Mouse (Mus musculus): ENCODE measurements around the gene Cep97. TPM values are rescaled to one million over a fixed set of nuclear protein-coding genes. Genes with fewer than 3 reads are reported as not detected.

The Cep97 gene
- polyA plus RNA-seq, 1 experiment from 2014 or later, result 52.7 TPM

DNA sequence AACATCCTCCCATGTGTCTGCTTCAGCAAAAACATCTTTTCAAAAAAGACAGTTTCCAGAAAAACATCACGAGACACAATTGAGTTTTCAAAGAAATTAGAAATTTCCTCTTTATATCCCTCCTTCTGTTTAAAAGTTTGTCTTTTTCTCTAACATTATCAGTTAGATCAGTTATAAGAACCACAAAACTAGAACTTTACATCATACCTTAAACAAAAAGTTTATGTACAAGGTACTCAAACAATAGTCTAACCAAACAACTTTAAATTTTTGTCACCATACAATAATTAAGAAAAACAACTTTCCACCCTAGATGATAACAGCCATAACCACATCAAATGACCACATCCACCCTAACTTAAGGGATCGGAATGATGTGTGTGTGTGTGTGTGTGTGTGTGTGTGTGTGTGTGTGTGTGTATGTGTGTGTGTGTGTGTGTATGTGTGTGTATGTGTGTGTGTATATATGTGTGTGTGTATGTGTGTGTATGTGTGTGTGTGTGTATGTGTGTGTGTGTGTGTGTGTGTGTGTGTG lies 13.3 kb upstream of the Cep97 start:
- peak; percentile 61 for DNase-seq (ENCODE audit: low spot score)

- no peak for DNase-seq (ENCODE audit: low spot score)
Observed at GRCm38 (mm10) chr16:55947266-55947665, 12.6 kb upstream of the Cep97 start.

DNA sequence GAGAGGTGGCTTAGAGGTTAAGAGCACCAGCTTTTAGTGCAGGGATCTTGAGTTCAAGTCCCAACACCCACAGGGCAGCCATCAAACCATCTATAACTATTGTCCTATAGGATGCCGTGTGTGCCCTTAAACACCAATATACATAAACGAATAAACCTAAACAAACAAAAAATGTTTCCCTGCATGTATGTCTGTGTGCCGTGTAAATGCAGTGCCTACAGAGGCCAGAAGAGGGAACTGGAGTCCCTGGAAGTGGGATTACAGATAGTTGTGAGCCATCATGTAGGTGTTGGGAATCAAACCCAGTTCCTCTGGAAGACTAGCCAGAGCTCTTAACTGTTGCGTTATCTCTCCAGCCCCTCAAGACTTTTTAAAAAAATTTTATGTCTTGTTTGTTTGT lies 6.1 kb upstream of the Cep97 start:
- no peak for DNase-seq (ENCODE audit: low spot score)

DNA sequence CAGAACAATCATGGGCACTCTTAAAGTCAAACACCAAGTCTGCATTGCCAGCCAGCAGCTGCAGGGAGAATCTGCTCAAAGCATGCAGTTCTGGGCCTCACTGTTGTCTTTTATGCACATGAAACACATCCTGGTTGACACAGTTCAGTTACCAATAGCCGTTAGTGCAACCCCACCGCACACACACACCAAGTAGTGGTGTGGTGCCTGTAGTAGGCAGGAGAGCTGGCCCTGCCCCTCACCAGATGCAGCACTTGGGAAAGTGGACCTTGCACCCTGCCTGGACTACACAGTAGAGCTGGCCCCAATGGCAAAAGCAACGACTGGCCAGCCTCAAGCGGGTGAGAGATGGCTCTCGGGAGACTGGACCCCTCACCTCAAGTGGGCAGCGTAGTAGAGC lies 5.0 kb upstream of the Cep97 start:
- peak; percentile 65 for DNase-seq (ENCODE audit: low spot score)

- DNase-seq (ENCODE audit: low spot score), result no peak
Observed at GRCm38 (mm10) chr16:55938761-55939160, 4.1 kb upstream of the Cep97 start.

GRCm38 (mm10) chr16:55933681-55934343 lies 843 bp downstream of the Cep97 start:
- DNase-seq (ENCODE audit: low spot score), result peak; percentile 67

DNA sequence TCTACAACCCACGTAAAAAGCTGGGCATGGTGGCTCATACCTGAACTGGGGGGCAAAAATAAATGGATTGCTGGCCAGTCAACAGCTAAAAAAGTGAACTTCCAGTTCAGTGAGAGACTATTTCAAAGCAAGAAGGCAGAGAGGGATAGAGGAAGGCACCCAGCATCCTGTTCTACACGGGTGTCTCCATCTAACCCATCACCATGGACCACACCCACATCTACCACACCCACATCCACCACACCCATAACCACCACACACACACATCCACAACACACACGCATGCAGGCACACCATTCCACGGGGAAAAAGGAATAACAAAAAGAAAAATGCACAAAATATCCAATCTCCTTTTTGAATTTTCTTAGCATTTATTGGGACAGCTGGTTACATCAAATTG lies 10.6 kb downstream of the Cep97 start:
- DNase-seq (ENCODE audit: low spot score), result no peak

DNA sequence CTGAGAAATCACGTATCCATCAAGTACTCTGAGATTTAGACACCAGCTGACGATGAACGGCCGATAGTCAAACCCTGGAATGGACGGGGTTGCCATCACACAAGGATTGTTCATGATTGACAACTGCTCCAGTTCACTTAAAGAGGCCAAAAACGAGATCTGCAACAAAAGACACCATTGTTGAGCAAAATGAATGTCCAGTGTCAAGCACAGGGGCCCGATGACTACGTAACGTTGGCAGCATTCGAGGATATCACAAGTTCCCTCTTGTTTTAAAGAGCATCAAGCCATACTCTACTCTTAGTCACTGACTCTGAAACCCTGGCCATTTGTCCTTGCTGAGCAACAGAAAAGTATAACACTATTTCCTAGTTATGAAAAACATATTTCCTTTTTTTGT lies 12.6 kb downstream of the Cep97 start:
- no peak for DNase-seq (ENCODE audit: low spot score)

DNA sequence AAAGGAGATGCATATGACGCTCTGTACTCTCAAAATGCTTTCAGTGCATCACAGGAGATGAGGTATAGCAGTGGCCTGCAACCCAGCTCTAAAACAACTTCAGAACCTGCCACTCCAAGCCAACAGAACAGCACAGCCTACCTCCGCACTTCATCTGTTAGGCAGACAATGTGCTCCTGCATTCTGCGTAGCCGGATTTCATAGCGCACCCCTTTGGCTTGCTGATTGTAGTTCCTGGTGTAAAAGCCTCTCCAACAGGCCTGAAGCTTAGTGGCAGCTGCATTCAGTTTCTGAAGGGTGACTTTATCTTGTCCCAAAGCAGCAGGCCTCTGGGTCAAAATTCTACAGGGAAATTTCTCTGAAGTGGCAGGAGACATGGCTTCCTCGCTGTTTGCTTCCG lies 19.9 kb downstream of the Cep97 start:
- no peak for DNase-seq (ENCODE audit: low spot score)

GRCm38 (mm10) chr16:55910208-55910793 lies 24.4 kb downstream of the Cep97 start:
- DNase-seq (ENCODE audit: low spot score), result no peak

DNA sequence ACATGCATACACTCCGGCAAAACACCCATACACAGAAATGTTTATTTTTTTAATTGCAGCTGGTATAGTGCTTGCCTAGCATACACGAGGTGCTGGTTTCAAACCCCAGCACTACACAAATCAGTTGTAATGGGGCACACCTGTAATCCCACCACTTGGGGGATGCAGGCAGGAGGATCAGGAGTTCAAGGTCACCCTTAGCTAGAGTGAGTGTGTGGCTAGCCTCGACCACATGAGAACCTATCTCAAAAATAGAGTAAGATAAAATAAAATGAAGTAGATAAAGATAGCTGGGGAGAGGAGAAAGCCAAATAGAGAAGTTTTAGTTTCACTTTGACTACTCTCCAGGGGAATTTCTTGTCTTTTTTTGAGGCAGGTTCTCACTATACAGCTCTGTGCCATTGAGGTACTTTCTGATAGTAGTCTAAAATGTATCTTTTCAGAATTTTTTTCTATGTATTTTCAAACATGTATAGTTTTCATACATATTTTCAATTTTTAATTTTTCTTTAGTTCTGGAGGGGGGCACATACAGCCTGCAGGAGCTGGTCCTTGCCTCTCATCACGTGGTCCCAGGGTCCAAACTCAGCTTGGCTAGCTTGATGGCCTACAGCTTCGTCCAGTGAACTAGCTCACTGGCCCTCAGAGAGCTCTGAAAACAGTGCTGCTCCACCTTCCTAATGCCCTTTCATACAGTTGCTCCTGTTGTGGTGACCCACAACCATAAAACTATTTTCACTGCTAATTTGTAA lies 27.6 kb downstream of the Cep97 start:
- no peak for DNase-seq (ENCODE audit: low spot score)

- no peak for DNase-seq (ENCODE audit: low spot score)
Observed at GRCm38 (mm10) chr16:55905370-55905769, 29.3 kb downstream of the Cep97 start.

GRCm38 (mm10) chr16:55901839-55902756 lies 32.6 kb downstream of the Cep97 start:
- DNase-seq (ENCODE audit: low spot score), result no peak

DNA sequence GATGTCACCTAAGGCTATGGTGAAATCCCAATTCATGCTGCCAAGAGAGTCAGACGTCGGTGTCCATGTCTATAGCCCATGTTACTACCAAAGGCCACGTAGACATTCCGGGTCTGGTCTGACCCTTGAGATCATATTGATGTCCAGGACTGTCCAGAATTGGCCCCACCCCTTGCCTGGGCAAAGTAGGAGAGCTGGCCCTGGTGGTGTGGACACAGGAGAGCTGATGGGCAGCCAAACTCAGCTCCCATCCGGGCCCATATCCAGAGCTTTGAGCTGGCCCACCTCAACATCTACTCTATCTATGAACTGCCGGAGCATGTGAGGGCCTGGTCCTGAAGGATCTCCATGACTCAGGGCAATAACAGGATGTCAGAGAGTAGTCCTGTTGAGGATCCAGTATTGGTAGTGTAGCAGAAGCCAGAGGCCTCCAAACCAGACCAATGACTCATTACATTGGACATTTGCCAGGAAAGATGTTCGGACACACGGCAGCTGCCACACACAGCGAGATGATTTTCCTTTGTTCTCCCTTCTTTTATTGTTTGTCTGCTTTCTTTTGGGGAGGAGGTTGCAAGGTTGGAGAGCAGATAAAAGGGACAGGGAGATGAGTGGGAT lies 36.2 kb downstream of the Cep97 start:
- no peak for DNase-seq (ENCODE audit: low spot score)

- DNase-seq (ENCODE audit: low spot score), result no peak
Observed at GRCm38 (mm10) chr16:55895651-55896095, 39.0 kb downstream of the Cep97 start.

- peak; percentile 86 for DNase-seq (ENCODE audit: low spot score)
Observed at GRCm38 (mm10) chr16:55894893-55895650, 39.6 kb downstream of the Cep97 start, which contains the start of gene Nxpe3. Nxpe3 (minus strand) TSS chr16:55895285.

GRCm38 (mm10) chr16:55894536-55894892 lies 40.1 kb downstream of the Cep97 start:
- DNase-seq (ENCODE audit: low spot score), result peak; percentile 34

DNA sequence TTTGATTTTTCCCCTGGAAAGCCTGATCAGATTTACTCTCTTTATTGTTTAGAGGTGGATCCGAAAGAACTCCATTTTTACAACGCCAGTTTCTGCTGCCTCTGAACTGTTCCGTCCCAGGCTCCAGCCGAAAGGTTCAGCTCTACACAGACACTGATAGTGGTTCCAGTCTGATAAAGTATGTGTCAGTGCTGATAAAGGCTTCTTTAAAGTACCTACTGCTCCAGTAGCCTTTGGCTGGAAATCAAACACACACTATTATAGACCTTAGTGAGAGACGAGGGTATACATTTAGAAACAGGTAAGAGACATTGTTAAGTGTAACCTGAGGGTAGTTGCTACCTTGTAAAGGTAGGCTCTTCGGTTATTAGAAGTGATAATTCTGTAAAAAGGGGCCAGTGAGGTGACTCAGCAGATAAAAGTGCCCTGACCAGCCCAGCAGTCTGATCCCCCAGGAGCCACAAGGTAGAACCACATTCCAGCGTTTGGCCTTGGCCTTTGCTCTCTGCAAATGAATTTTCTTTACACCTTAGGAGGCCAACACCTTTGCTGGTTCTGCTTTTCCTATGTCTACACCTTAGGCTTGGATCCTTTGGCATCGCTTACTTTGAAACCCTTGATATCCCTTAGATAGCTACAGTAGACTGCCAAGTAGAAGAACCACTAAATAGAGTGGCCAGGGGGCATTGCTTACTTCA lies 41.1 kb downstream of the Cep97 start:
- no peak for DNase-seq (ENCODE audit: low spot score)

DNA sequence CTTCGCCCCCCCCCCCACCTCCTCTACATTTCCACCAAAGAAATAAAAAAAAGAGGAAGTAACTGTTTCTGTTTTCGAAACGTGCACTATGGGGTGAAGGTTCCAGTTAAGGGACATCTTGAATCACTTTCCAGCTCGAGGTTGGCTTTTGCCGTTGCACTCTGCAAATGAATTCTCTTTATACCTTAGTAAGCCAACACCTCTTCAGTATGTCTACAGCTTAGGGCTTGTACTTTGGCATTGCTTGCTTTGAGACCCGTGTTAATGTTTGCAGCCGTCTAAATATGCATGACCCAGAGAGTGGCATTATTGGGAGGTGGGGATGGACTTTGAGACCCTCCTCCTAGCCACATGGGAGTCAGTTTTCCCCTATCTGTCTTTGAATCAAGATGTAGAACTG lies 42.2 kb downstream of the Cep97 start:
- peak; percentile 14 for DNase-seq (ENCODE audit: low spot score)
